In genomic region chr8:46480533-46480900, GRCm38 (mm10) we compare ENCODE assay signal across 15 mouse cellular contexts. TPM values are rescaled to one million over a fixed set of nuclear protein-coding genes. Genes with fewer than 3 reads are reported as not detected.
A peak's percentile ranks its signal among the peaks of the same experiment; 100 is the strongest.
DNase-seq lines count a peak whose midpoint lies in the region; ATAC-seq and TF ChIP-seq lines count a peak whose summit lies in the region.
"Had no signal": no experiment of that assay in that cellular context is flagged by ENCODE, and none has a peak within 500 bp of the region (broad histone marks: within the 10 kb centered on the region; RNA-seq: fewer than 3 reads in every experiment).

No protein-coding gene starts in this region.

- intact Hi-C loops in heart, postnatal 36 days (cut with DNase I) = no loop called here

- peak overlapping the region; percentile 62 for H3K27ac ChIP-seq in intestine, postnatal 0 days (ENCODE audit: low read depth, low read length)
- H3K27ac ChIP-seq: midbrain, embryonic 12.5 days; neural tube, embryonic 12.5 days had no signal

- peaks cover 18% of the 10 kb centered on the region for H3K4me1 ChIP-seq in intestine, postnatal 0 days (replicated peaks; ENCODE audit: control insufficient read depth, insufficient read depth, low read length)
- H3K4me1 ChIP-seq: neural tube, embryonic 12.5 days had no signal

- no peak for TF ChIP-seq CTCF in intestine, postnatal 0 days (IDR thresholded peaks at IDR 0.05; ENCODE audit: low read depth)

- WGBS in intestine, postnatal 0 days = 18% methylated on average over 6 of the region's 6 CpGs

- peak; percentile 0 to 1 for DNase-seq in heart, adult 9 months (ENCODE audit: low spot score in 2 of 2)
- DNase-seq in heart, postnatal 36 days = no peak
- peak; percentile 2 for DNase-seq in layer of hippocampus, adult 11-12 months (ENCODE audit: low spot score)
- DNase-seq in layer of hippocampus, postnatal 10 days (ENCODE audit: low spot score in 2 of 2) = no peak
- DNase-seq in retina, postnatal 7 days (ENCODE audit: low read depth, low spot score) = peak; percentile 27
- DNase-seq in embryo, embryonic 9.5 days (ENCODE audit: extremely low spot score) = no peak
- DNase-seq in cerebellum, adult 8-10 months = no peak
- DNase-seq: B cell, adult 2 months; cerebellum, postnatal 14 days; right cerebral cortex, postnatal 25 days; thymus, postnatal 4 days had no signal

- H3K36me3 ChIP-seq in intestine, postnatal 0 days (ENCODE audit: control insufficient read depth, insufficient read depth) = no peaks in the 10 kb centered on the region; the same call in 1 of the 2 replicates
- H3K36me3 ChIP-seq: midbrain, embryonic 12.5 days; neural tube, embryonic 12.5 days had no signal

- no peaks in the 10 kb centered on the region for H3K27me3 ChIP-seq in intestine, postnatal 0 days (replicated peaks; ENCODE audit: control insufficient read depth, insufficient read depth, low read length)
- H3K27me3 ChIP-seq: neural tube, embryonic 12.5 days had no signal

- H3K4me2 ChIP-seq in intestine, postnatal 0 days (replicated peaks; ENCODE audit: low read depth) = 0 out of 2 replicates have a peak overlapping the region, but pooled peaks have one; percentile 9
- H3K4me2 ChIP-seq: midbrain, embryonic 12.5 days; neural tube, embryonic 12.5 days had no signal

- no peaks in the 10 kb centered on the region for H3K9me3 ChIP-seq in intestine, postnatal 0 days (ENCODE audit: control insufficient read depth)
- H3K9me3 ChIP-seq: midbrain, embryonic 12.5 days; neural tube, embryonic 12.5 days had no signal

- no peak for ATAC-seq in intestine, postnatal 0 days
- ATAC-seq: forebrain, embryonic 16.5 days had no signal

- H3K4me3 ChIP-seq in intestine, postnatal 0 days (ENCODE audit: low read depth, low read length) = no peak overlapping the region
- H3K4me3 ChIP-seq: midbrain, embryonic 12.5 days; neural tube, embryonic 12.5 days had no signal

- H3K9ac ChIP-seq in intestine, postnatal 0 days (ENCODE audit: low read depth, low read length) = peak overlapping the region; percentile 22; the same call in 1 of the 2 replicates
- H3K9ac ChIP-seq: midbrain, embryonic 12.5 days; neural tube, embryonic 12.5 days had no signal

RNA-seq across cellular contexts. Expression of gene Acsl1, which starts 9.7 kb away (rescaled TPM):
- 1,000 to 10,000 TPM in 1 of 2 experiments, 100 to 1,000 TPM in 1; 996 to 1,034 TPM for total RNA-seq in heart, postnatal 36 days (2021)
- total RNA-seq in layer of hippocampus, postnatal 10 days (2021) = 10 to 100 TPM; 41.5 to 42.6 TPM
- polyA plus RNA-seq in intestine, postnatal 0 days (2015; fragmentation: Nextera tagmentation; extraction: Ambion mirVana) = 54.0 and 59.1 TPM in 2 replicates

Comparison
In these comparisons a context has a peak if more than half of its experiments do, and no peak if none do; other contexts are left out.
1. DNase-seq: peak in heart, adult 9 months (2 of 2), layer of hippocampus, adult 11-12 months (single experiment) and retina, postnatal 7 days (single experiment); none in heart, postnatal 36 days (0 of 2), layer of hippocampus, postnatal 10 days (0 of 2), embryo, embryonic 9.5 days (single experiment) and cerebellum, adult 8-10 months (single experiment).
2. RNA of gene Acsl1, which starts 9.7 kb away (total RNA-seq): 996 to 1,034 TPM in heart, postnatal 36 days; 41.5 to 42.6 TPM in layer of hippocampus, postnatal 10 days; every median in the first group is over 10 times any median in the second.